Comparison of ENCODE assay signal across 23 mouse cellular contexts in the genomic region with DNA sequence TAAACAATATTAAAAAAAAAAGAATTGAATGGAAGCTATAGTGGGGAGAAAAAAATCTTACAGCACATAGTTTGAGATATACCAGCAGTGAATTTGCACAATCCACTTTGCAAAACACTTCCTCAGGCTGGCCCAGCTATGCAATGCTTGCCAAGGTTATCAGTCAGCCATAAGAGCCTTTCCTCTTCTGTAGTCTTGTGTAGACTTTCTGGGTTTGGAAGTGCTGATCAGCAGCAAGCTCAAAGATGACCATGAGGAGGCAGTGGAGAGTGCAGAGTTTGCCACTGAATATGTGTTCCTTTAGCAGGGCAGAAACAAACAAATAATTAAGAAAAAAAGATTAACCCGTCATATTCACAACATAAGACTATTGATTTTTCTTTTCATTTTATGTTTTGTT. TPM values are rescaled to one million over a fixed set of nuclear protein-coding genes. Genes with fewer than 3 reads are reported as not detected.
DNase-seq lines count a peak whose midpoint lies in the region; ATAC-seq and TF ChIP-seq lines count a peak whose summit lies in the region.
"Had no signal": no experiment of that assay in that cellular context is flagged by ENCODE, and none has a peak within 500 bp of the region (broad histone marks: within the 10 kb centered on the region; RNA-seq: fewer than 3 reads in every experiment).

No protein-coding gene starts in this region.

- no peak overlapping the region for H3K4me2 ChIP-seq in hindbrain, postnatal 0 days (ENCODE audit: low read depth, low read length)
- no peak overlapping the region for H3K4me2 ChIP-seq in hindbrain, embryonic 12.5 days (replicated peaks)
- H3K4me2 ChIP-seq in liver, embryonic 11.5 days, result no peak overlapping the region
- H3K4me2 ChIP-seq: forebrain, embryonic 13.5 days; hindbrain, embryonic 15.5 days; midbrain, embryonic 13.5 days had no signal

- no peaks in the 10 kb centered on the region for H3K36me3 ChIP-seq in hindbrain, postnatal 0 days (ENCODE audit: insufficient read depth, low read length)
- H3K36me3 ChIP-seq in hindbrain, embryonic 12.5 days, result no peaks in the 10 kb centered on the region
- peaks cover 1% of the 10 kb centered on the region; the same call in 1 of the 2 replicates for H3K36me3 ChIP-seq in liver, adult 2 months (ENCODE audit: control insufficient read depth, insufficient read depth, low read length)
- no peaks in the 10 kb centered on the region for H3K36me3 ChIP-seq in liver, embryonic 11.5 days (ENCODE audit: control insufficient read depth, insufficient read depth, low read length)
- H3K36me3 ChIP-seq: G1E; hindbrain, embryonic 15.5 days; midbrain, embryonic 13.5 days had no signal

- DNase-seq in hindbrain, postnatal 0 days (ENCODE audit: low spot score), result no peak
- no peak for DNase-seq in liver, adult 2 months (ENCODE audit: extremely low read depth, low read depth, low spot score)
- DNase-seq in liver, embryonic 11.5 days (ENCODE audit: low spot score), result no peak
- DNase-seq in Patski (ENCODE audit: low read depth, low spot score), result no peak
- no peak for DNase-seq in cerebellum, postnatal 4 days (ENCODE audit: low spot score in 2 of 2)
- no peak for DNase-seq in adrenal gland, postnatal 25 days
- DNase-seq: adrenal gland, postnatal 14 days; B cell, adult 2 months; cerebellum, adult 8-10 months; cerebellum, postnatal 36 days; gastrocnemius, postnatal 10 days; kidney, postnatal 10 days; lung, postnatal 10 days; right cerebral cortex, postnatal 14 days; spleen, adult 18-20 months had no signal

- CTCF ChIA-PET in Patski (lab: Charles Lee), result interaction anchor here (1.4 to 1.7 kb wide), 4 partner anchors 10 to 52 kb away, joined by 4 read pairs; no protein-coding TSS in a partner anchor

- TF ChIP-seq CTCF in hindbrain, postnatal 0 days (IDR thresholded peaks at IDR 0.05; ENCODE audit: low read depth), result 0 out of 2 replicates have a peak, but pooled peaks have one; percentile 4
- TF ChIP-seq CTCF in liver, adult 2 months (IDR thresholded peaks at IDR 0.05; ENCODE audit: low read depth, low read length), result 0 out of 2 replicates have a peak, but pooled peaks have one; percentile 14
- peak; percentile 18 for TF ChIP-seq CTCF in Patski (IDR thresholded peaks at IDR 0.05)

- POLR2A ChIA-PET in Patski (lab: Charles Lee), result no interaction called here

- no peak for ATAC-seq in hindbrain, postnatal 0 days
- ATAC-seq in hindbrain, embryonic 12.5 days (ENCODE audit: low FRiP score), result no peak
- no peak for ATAC-seq in liver, embryonic 11.5 days (replicated peaks; ENCODE audit: low FRiP score)
- no peak for ATAC-seq in Patski
- ATAC-seq: forebrain, embryonic 13.5 days; intestine, embryonic 16.5 days; midbrain, embryonic 13.5 days had no signal

- no peaks in the 10 kb centered on the region for H3K9me3 ChIP-seq in hindbrain, postnatal 0 days (ENCODE audit: low read length)
- H3K9me3 ChIP-seq in hindbrain, embryonic 12.5 days (replicated peaks), result no peaks in the 10 kb centered on the region
- no peaks in the 10 kb centered on the region for H3K9me3 ChIP-seq in liver, embryonic 11.5 days (ENCODE audit: control insufficient read depth, low read length)
- H3K9me3 ChIP-seq: forebrain, embryonic 13.5 days; G1E; hindbrain, embryonic 15.5 days; megakaryocyte, embryonic 14.5 days; midbrain, embryonic 13.5 days had no signal

- no peak for TF ChIP-seq POLR2A in liver, adult 2 months (IDR thresholded peaks at IDR 0.05; ENCODE audit: extremely low read depth, insufficient read depth, low read length)

- no peaks in the 10 kb centered on the region for H3K27me3 ChIP-seq in hindbrain, postnatal 0 days (ENCODE audit: insufficient read depth, low read length)
- H3K27me3 ChIP-seq in hindbrain, embryonic 12.5 days, result no peaks in the 10 kb centered on the region
- no peaks in the 10 kb centered on the region for H3K27me3 ChIP-seq in liver, adult 2 months (ENCODE audit: control insufficient read depth, insufficient read depth, low read length)
- H3K27me3 ChIP-seq in liver, embryonic 11.5 days (replicated peaks; ENCODE audit: control insufficient read depth, insufficient read depth, low read length), result no peaks in the 10 kb centered on the region
- no peaks in the 10 kb centered on the region for H3K27me3 ChIP-seq in Patski
- H3K27me3 ChIP-seq: CH12.LX; forebrain, embryonic 13.5 days; hindbrain, embryonic 15.5 days; megakaryocyte, embryonic 14.5 days; midbrain, embryonic 13.5 days had no signal

- H3K9ac ChIP-seq in hindbrain, postnatal 0 days (replicated peaks; ENCODE audit: low read length), result no peak overlapping the region
- no peak overlapping the region for H3K9ac ChIP-seq in hindbrain, embryonic 12.5 days
- no peak overlapping the region for H3K9ac ChIP-seq in liver, adult 2 months (ENCODE audit: low read depth, low read length)
- no peak overlapping the region for H3K9ac ChIP-seq in liver, embryonic 11.5 days (ENCODE audit: low read depth, low read length)
- H3K9ac ChIP-seq: forebrain, embryonic 13.5 days; hindbrain, embryonic 15.5 days; midbrain, embryonic 13.5 days had no signal

- no peak overlapping the region for H3K4me3 ChIP-seq in hindbrain, postnatal 0 days (ENCODE audit: low read length)
- H3K4me3 ChIP-seq in hindbrain, embryonic 12.5 days, result no peak overlapping the region
- no peak overlapping the region for H3K4me3 ChIP-seq in liver, adult 2 months (ENCODE audit: insufficient read depth, low read depth, low read length)
- H3K4me3 ChIP-seq in liver, embryonic 11.5 days (ENCODE audit: low read depth, low read length), result no peak overlapping the region
- H3K4me3 ChIP-seq: forebrain, embryonic 13.5 days; hindbrain, embryonic 15.5 days; megakaryocyte, embryonic 14.5 days; midbrain, embryonic 13.5 days had no signal

- peaks cover 44% of the 10 kb centered on the region for H3K79me2 ChIP-seq in liver, adult 2 months (ENCODE audit: control insufficient read depth, insufficient read depth, low read length)

- H3K4me1 ChIP-seq in hindbrain, postnatal 0 days (ENCODE audit: insufficient read depth, low read length), result no peaks in the 10 kb centered on the region
- no peaks in the 10 kb centered on the region for H3K4me1 ChIP-seq in hindbrain, embryonic 12.5 days
- peaks cover 30% of the 10 kb centered on the region for H3K4me1 ChIP-seq in liver, adult 2 months (ENCODE audit: control insufficient read depth, insufficient read depth, low read length)
- peaks cover 10% of the 10 kb centered on the region for H3K4me1 ChIP-seq in liver, embryonic 11.5 days (replicated peaks; ENCODE audit: control insufficient read depth, insufficient read depth, low read length)
- H3K4me1 ChIP-seq: forebrain, embryonic 13.5 days; hindbrain, embryonic 15.5 days; midbrain, embryonic 13.5 days had no signal

- no peak overlapping the region for H3K27ac ChIP-seq in hindbrain, postnatal 0 days
- H3K27ac ChIP-seq in hindbrain, embryonic 12.5 days, result no peak overlapping the region
- H3K27ac ChIP-seq in liver, adult 2 months (replicated peaks; ENCODE audit: insufficient read depth, low read depth, low read length), result no peak overlapping the region
- no peak overlapping the region for H3K27ac ChIP-seq in liver, embryonic 11.5 days (ENCODE audit: low read depth, low read length)
- H3K27ac ChIP-seq: forebrain, embryonic 13.5 days; hindbrain, embryonic 15.5 days; midbrain, embryonic 13.5 days had no signal

- in situ Hi-C loops in Patski (cut with MboI; ENCODE audit: low pct_unique_long_range_greater_than_20kb), result no loop called here

- 96% methylated on average over 1 of the region's 1 CpGs for WGBS in hindbrain, postnatal 0 days
- 91% methylated on average over 1 of the region's 1 CpGs for WGBS in hindbrain, embryonic 12.5 days
- 56% methylated on average over 1 of the region's 1 CpGs for WGBS in liver, adult 2 months
- WGBS in liver, embryonic 11.5 days, result 86% methylated on average over 1 of the region's 1 CpGs

RNA-seq across cellular contexts. Expression of gene Cd34, which starts 50.4 kb away (rescaled TPM):
- total RNA-seq in hindbrain, postnatal 0 days (2014; rRNA removed), result 21.6 and 33.1 TPM in 2 replicates
- polyA plus RNA-seq in hindbrain, postnatal 0 days (2015; fragmentation: Nextera tagmentation; extraction: Ambion mirVana), result 23.5 and 24.3 TPM in 2 replicates
- 44.7 and 50.0 TPM in 2 replicates for polyA plus RNA-seq in hindbrain, embryonic 12.5 days (2016; fragmentation: Nextera tagmentation; extraction: Ambion mirVana)
- total RNA-seq in liver, adult 2 months (2014; rRNA removed), result 1.7 and 2.4 TPM in 2 replicates
- 0.40 and 0.72 TPM in 2 replicates for polyA plus RNA-seq in liver, adult 2 months (2012; rRNA removed)
- 35.8 and 37.1 TPM in 2 replicates for polyA plus RNA-seq in liver, embryonic 11.5 days (2014; fragmentation: Nextera tagmentation; extraction: Ambion mirVana)
- 0.05 TPM for polyA plus RNA-seq in Patski (2021)
- total RNA-seq in adrenal gland, postnatal 25 days (2021), result 43.8 and 51.0 TPM in 2 replicates
- total RNA-seq: CH12.LX had no signal

Comparison
In these comparisons a context has a peak if more than half of its experiments do, and no peak if none do; other contexts are left out.
1. RNA of gene Cd34, which starts 50.4 kb away (polyA plus RNA-seq): 44.7 to 50.0 TPM in hindbrain, embryonic 12.5 days, 35.8 to 37.1 TPM in liver, embryonic 11.5 days and 23.5 to 24.3 TPM in hindbrain, postnatal 0 days; 0.40 to 0.72 TPM in liver, adult 2 months and 0.05 TPM in Patski (single experiment); every median in the first group is over 10 times any median in the second.
2. Peak in every context shown above with its lines, with median percentiles within 50 percentile points of each other: CTCF ChIP-seq.